Mouse (Mus musculus) monocyte, adult 5-6 weeks (primary cell): ENCODE data around the gene Usp49. TPM values are rescaled to one million over a fixed set of nuclear protein-coding genes. Genes with fewer than 3 reads are reported as not detected.
"Not testable (repeated sequence)": the region's sequence is repeated elsewhere in the genome, so short reads cannot be mapped to it uniquely, and the experiment has no call there.

Experiments used
- ATAC-seq: fragments of 153-309, 156-312 bp; replicated peaks from 2 replicates; pipeline ENCODE4 v1.8.0; 2017; ENCODE audit warnings: mild to moderate bottlenecking; ENCODE audit not compliant: low TSS enrichment, insufficient number of reproducible peaks, severe bottlenecking, poor library complexity, low FRiP score
- total RNA-seq: library from RNA; stranded (forward); fragments of 200-1000, 200-491, 200-594 nt; gene quantifications from 3 replicates; pipeline ENCODE4 v1.2.3, GENCODE M21; 2017

Usp49 gene
- total RNA-seq, 1 experiment from 2014 or later, result 3.0 TPM

DNA sequence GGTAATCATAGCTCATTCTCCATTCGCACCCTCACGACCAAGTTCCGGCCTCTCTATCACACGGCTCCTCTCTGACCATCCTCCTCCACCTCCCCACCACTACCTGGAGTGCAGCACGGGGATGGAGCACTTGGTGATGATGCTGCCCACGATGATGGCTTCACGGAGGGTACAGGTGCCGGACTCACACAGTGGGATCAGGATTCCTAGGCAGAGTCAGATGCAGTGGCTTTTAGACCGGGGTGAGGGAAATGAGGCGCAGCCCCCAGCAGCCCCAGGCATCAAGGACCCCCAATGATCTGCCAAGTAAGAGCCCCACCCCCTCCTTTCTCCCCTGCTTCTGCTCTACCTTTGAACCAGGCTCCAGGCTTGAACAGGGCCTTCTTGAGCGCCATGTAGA is 28.2 kb upstream of the Usp49 start:
- no peak for ATAC-seq

DNA sequence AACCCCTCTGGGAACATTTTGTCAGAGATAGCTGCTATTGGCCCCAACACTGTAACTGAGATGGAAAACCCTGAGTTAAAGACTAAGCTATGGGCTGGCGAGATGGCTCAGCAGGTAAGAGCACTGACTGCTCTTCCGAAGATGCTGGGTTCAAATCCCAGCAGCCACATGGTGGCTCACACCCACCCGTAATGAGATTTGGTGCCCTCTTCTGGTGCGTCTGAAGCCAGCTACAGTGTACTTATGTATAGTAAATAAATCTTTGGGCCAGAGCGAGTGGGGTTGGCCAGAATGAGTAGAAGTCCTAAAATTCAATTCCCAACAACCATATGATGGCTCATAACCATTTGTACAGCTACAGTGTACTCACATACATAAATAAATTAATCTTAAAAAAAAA is 24.3 kb upstream of the Usp49 start:
- ATAC-seq, result no peak

DNA sequence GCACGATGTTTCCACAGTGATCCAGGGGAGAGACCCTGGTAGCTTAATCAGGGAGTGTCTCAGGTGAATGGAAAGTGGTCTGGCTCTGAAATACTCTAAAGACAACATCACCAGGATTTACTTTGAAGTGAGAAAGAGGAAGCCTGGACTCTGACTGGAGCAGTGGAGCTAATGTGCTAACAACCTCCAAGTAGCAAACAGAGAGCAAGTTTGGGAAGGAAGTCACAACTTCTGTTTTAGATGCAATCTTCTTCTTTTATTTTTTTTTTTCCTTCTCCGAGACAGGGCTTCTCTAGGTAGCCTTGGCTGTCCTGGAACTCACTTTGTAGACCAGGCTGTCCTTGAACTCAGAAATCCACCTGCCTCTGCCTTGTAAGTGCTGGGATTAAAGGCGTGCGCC is 21.3 kb upstream of the Usp49 start:
- ATAC-seq, result no peak

DNA sequence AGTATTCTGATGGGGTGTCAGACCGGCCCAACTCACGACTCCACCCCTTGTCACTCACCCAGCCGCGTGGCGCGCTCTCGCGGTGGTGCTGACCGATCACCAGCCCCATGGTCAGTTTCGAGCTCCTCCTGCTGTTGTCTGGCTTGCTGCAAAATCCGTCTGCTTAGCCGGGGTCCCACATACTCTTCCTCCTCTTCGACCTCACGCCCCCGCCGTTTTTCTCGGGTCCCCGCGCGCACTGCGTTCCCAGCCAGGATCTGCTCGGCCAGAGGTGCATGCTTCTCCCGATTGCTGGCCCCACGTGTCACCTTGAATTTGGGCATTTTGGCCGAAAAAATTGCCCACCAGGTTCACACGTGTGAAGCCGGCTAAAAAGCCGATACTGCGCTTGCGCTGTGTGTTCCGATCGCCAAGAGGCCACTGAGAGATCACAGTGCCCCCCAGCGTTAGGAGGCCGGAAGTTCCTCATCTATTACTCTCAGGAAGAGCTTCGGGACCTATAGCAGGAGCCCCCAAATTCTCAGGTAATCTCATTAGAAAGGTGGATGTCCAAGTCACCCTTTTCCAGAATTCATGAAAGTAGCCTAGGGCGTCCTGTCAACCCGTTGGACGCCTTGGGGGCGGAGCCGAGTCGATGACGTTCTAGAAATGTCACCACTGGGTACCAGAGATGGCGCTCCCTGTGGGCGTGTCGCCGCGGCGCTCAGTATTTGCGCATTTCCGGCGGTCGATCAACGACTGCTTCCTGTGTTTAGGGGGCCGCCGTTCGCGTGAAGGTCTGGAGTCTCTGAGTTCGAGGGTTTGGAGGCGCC is 19.4 kb upstream of the Usp49 start, which contains the start of the genes Bysl, Med20 and Gm20517:
Gene Bysl, minus strand, starts transcription at position 644 of the 812 bp plus-strand sequence.
Gene Med20, plus strand, starts transcription at position 734 of the 812 bp plus-strand sequence.
Gene Gm20517, plus strand, starts transcription at position 741 of the 812 bp plus-strand sequence.
- ATAC-seq, result peak; percentile 91

DNA sequence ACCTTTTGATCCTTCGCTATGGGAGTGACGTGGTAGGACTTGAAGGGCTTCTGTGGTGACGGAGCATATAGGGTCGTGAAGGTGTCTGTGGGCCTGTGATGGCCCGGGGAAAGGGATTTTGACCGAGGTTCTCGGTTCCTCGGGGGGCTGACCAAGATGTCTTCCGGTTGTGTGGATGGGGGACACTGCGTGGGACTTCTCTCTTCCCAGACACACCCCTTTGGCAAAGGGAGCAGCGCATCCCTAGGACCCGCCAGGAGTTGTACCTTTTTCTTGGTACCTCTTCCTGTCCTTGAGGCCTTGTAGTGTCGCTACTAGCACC is 18.9 kb upstream of the Usp49 start:
- no peak for ATAC-seq

DNA sequence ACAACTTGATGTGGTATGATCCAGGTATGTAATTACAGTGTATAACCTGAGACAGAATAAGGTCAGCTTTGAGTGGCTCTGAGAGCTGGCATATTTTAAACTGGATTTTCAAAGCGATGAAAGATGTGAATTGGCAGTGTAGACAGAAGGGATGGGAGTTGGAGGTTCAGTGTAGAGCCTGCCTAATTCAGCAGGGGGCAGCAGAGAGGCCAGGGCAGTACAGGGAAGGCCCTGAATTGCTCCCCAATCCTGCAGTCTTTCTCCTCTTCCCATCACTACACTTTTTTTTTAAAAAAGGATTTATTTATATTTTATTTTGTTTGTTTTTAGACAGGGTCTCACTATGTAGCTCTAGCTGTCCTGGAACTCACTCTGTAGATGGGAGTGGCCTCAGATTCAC is 16.5 kb upstream of the Usp49 start:
- ATAC-seq, result peak; percentile 38; the same call in 1 of the 2 replicates

DNA sequence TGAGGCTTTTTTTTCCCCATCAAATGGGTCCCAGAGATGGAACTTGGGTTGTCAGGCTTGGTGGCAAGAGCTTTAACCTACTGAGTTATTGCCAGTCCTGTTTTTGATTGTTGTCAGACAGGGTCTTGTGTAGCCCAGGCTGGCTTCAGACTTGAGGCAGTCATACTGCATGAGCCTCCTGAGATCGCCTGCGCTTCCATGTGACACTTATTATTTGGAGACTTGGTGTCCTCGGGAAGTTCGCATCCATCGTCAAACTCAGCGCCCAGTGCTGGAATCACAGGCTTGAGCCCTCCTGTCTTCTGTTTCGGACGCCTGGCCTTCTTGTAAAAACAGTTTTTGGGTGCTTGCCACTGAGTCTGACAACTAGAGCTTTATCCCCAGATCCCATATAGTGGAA is 14.4 kb upstream of the Usp49 start:
- no peak for ATAC-seq

DNA sequence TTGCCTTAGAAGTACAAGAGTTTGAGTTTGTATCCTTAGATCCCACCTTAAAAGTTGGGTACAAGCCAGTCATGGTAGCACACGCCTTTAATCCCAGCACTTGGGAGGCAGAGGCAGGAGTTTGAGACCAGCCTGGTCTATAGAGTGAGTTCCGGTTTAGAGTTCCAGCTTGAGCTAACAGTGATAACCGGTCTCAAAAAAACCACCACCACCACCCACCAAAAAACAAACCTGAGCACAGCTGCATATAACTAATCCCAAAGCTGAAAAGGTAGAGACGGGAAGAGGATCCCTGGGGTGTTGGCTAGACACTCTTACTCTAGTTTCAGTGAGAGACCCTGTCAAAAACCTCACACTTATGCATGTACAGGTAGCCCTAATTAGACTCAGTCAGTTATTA is 13.8 kb upstream of the Usp49 start:
- ATAC-seq, result no peak

DNA sequence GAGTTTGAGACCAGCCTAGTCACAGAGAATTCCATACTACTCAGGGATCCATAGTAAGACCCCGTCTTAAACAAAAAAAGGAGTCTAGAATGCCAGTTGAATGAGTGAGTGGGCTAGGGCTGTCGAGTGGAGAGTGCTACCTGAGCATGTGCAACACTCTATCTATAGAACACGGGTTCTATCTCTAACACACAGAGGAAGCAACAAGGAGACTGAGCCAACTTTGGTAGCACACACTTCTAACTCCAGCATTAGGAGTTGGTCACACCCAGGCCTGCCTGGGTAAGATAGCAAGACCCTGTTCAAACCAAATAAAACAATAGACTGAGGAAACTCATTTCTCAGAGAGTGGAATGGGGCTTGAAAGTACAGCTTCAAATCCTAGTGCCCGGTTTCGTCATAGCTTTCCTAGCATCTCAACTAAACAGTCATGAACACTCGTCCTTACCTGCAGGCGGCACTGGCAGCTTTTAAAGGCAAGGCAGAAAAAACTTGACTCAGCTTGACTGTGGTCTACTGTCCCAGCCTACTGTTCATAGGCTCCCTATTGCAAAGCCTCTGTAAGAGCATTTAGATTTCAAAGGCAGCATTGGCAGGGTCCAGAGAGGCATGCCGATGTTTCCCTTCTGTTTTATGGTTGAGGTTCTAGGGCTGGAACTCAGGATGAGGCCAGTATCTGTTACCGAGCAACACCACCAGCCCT is 12.7 kb upstream of the Usp49 start:
- ATAC-seq, result no peak

DNA sequence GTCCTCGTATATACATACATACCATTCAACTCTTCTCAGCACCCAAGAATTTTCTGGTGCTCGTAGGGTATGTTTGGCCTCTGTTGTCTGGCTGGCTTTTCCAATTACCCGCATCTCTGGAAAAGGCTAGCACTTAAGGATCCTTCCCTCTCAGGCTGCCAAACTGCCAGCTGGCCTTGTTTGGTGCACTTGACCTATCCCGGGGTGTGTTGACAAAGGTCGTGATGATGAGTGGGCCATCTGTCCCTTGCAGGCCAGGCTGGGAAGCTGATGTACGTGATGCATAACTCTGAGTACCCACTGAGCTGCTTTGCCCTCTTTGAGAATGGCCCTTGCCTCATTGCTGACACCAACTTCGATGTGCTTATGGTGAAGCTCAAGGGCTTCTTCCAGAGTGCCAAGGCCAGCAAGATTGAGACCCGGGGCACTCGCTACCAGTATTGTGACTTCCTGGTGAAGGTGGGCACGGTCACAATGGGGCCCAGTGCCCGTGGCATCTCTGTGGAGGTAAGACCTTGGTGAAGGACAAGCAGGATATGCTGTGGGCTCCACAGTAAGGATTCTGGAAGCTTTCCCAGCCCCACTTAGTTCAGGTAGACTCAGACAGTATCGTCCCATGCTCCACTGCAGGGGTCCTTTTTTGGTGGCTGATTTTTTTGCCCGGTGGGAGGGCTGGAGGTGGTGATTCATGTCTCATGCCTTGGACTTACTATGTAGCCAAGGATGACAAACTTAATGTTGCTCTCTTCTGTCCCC is 11.8 kb upstream of the Usp49 start:
- no peak for ATAC-seq

DNA sequence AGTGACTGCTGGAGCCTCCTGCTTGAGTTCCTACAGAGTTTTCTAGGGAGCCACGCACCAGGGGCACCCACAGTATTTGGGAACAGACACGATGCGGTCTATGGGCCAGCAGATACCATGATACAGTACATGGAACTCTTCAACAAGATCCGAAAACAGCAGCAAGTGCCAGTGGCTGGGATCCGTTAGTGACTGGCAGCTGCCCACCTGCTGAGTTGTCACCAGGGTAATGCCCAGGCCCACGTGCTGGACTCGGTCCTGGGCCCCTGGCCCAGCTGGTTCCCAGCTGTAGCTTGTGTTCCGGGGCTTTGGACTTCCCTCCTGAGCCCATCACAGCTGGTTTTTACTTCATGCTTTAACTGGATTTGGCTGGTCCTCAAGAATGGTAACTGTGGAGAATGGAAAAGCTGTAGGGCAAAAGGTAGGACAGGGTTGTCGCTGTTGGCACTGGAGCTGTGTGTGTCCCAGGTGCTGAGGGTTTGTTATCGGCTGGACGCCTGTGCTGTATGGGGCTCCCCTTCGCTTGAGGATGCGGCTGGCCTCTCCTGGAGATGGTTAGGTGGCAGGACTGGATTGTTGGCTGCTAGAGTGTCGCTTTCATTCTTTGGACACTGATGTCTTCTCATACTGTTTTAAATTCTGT is 7.5 kb upstream of the Usp49 start:
- ATAC-seq, result no peak

DNA sequence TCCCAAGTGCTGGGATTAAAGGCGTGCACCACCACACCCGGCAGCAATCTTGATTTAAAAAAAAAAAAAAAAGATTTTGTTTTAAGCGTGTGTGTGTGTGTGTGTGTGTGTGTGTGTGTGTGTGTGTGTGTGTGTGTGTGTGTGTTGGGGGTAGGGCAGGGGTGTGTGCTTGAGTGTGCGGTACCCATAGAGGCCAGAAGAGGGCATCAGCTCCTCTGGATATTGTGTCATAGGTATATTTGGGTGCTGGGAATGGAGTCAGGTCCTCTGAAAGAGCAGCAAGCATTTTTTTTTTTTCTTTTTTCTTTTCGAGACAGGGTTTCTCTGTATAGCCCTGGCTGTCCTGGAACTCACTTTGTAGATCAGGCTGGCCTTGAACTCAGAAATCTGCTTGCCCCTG is 5.9 kb upstream of the Usp49 start:
- not testable (repeated sequence) for ATAC-seq

DNA sequence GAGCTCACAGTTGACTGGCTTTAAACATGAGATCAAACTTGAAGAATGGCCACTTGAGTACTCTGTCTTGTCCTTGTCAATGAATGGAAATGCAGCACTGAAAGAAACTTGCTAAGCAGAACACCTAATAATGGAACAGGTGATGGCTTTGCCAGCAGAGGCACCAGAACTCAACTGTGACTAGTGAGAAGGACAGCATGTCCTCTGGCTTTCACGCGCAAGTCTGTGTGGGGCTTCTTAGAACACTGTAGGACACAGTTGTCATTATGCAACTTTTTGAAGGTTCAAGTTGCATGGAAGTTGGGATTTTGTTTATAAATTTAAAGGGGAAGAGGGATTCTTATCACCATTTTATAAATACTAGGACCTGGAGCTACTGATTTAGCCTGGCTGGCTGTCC is 5.4 kb upstream of the Usp49 start:
- no peak for ATAC-seq

DNA sequence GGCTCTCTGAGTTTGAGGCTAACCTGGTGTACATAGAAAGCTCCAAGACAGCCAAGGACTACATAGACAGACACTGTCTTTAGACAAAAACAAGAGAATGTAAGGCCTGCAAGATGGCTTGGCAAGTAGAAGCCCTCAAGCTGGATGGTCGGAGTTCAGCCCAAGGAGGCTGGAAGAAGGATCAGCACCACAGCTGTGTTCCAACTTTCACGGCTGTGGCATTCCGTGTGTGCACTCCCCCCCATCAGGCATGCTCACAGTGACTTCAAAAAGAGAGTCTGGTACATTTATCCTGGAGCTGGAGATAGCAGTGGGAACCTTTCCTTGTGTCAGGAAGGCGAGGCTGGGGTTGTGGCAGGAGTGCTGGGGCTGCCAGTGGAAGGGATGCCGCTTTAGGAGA is 4.5 kb upstream of the Usp49 start:
- no peak for ATAC-seq

DNA sequence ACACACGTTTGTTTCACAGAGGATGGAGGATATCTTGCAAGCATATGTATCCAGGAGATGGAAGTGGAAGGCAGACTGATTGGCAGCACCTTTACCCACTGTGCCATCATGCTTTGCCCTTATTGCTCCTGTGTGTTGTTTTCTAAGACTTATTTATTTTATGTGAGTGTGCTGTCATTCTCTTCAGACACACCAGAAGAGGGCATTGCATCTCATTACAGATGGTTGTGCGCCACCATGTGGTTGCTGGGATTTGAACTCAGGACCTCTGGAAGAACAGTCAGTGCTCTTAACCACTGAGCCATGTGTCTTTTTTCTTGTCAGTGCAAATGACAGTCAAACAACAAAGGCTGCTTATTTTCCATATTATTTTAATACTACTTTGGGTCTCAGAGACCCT is 2.7 kb upstream of the Usp49 start:
- ATAC-seq, result no peak

DNA sequence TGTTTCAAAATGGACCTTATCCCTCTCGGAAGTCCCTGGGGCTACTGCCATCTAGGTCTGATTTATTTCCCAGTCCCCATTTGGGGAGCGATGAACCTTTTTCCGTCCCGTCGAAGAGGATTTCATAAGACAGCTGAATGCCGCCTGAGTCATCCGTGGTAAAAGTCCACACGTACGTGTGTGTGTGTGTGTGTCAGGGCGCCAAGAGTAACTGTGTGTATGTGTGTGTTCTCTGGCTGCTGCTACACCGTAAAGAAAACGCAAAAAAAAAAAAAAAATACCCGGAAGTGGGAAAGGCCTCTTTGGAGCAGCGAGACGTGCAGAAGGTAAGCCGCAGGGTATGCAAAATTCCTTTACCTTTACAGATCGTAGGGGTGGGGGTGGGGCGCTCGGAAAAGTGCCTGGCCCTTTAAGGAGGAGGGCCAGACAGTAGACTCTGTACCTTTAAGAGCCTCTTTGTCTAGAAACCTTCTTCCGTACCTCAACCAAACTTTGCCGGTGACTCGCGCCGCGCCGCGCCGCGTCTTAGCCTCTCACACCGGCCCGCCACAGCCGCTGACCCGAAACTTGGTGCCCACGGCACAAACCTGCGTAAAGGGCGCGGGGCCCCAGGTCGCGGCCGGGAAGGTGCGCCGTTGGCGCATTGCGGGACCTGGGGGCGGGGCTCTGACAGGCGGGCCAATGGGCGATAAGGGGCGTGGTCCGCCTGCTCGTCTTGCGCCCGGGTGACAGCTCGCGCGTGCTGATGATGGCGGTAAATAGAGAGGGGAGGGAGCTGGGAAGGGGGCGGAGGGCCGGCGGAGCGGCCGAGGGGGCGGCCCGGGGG is 1.4 kb upstream of the Usp49 start:
- peak; percentile 96 for ATAC-seq

DNA sequence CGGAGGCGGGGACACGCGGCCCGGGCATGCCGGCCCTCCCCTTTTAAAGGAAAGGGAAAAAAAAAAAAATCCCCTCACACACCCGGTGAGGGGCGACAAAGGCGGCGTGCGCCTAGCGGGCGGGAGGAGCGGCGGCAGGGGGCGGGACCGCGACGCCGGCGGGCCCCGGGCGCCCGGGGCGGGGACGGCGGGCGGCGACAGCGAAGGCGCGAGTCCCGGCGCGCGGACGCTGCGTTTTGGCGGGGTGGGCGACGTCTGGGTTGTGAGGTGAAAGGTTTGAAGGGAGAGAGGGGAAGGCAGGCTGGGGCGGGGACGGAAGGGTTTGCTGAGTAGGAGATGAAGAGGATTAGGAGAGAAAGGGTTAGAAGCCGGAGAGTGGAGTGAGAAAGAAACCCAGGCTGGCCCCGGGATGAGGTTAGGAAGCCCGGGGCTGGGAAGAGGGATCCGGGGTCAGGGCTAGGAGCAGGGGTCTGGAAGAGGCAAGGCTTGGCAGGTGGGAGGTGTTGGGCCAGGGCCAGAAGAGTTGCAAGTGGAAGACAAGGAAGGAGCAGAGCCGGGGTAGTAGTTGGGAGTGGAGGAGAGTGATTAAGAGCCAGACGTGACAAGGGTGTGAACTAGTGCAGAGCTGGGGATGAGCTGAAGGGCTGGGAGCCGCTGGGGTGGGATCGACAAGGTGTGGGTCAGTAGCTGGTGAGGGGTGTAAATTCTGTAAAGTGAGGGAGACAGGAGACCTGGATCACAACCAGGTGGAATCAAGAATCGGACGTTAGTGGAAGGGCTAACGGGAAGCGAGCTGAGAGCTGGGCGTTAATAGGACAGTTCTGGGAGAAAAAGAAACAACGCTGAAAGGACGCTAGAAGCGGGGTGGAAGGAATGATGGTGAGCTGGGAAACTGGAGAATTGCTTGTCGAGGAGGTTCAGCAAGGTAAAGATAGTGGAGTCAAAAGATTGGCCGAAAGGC is 493 bp upstream of the Usp49 start:
- peak; percentile 16; the same call in 1 of the 2 replicates for ATAC-seq
